Mouse (Mus musculus) kidney, postnatal 36 days (tissue): ENCODE measurements at regions not wholly inside any gene's neighbourhood (a gene's known extent, or its start where the extent isn't known, plus 50 kb on each side); places are given as distances from the start of the nearest gene placed in this dataset.
"Not testable (repeated sequence)": the region's sequence is repeated elsewhere in the genome, so short reads cannot be mapped to it uniquely, and the experiment has no call there.

ENCODE experiments used
- DNase-seq, 2 experiments: peaks; one replicate each; pipeline ENCODE4 v3.0.0; 2021 to 2022; ENCODE audit warnings: mixed read lengths in 2 of 2

- peak in 1 of 2 experiments; percentile 1 for DNase-seq
These were observed 1003.2 kb upstream of the 4930412O13Rik start for GRCm38 (mm10) chr2:8877855-8878254.

GRCm38 (mm10) chr2:8912417-8912816, 968.6 kb upstream of the 4930412O13Rik start:
- no peak for DNase-seq

GRCm38 (mm10) chr2:8924856-8925255, 956.2 kb upstream of the 4930412O13Rik start:
- no peak for DNase-seq

GRCm38 (mm10) chr2:8941574-8941973, 939.5 kb upstream of the 4930412O13Rik start:
- DNase-seq = no peak

- DNase-seq = no peak
These were observed 922.1 kb upstream of the 4930412O13Rik start for GRCm38 (mm10) chr2:8958938-8959337.

- DNase-seq = no peak
These were observed 915.9 kb upstream of the 4930412O13Rik start for GRCm38 (mm10) chr2:8964952-8965668.

GRCm38 (mm10) chr2:8975635-8976034, 905.4 kb upstream of the 4930412O13Rik start:
- DNase-seq = no peak

GRCm38 (mm10) chr2:9012326-9012725, 868.7 kb upstream of the 4930412O13Rik start:
- no peak for DNase-seq

- no peak for DNase-seq
These were observed 848.0 kb upstream of the 4930412O13Rik start for GRCm38 (mm10) chr2:9033079-9033478.

GRCm38 (mm10) chr2:9042355-9042754, 838.7 kb upstream of the 4930412O13Rik start:
- DNase-seq = not testable (repeated sequence)

- DNase-seq = no peak
These were observed 833.1 kb upstream of the 4930412O13Rik start for GRCm38 (mm10) chr2:9047980-9048379.

- no peak for DNase-seq
These were observed 807.2 kb upstream of the 4930412O13Rik start for GRCm38 (mm10) chr2:9073851-9074250.

- no peak for DNase-seq
These were observed 802.9 kb upstream of the 4930412O13Rik start for GRCm38 (mm10) chr2:9078158-9078557.

- no peak for DNase-seq
These were observed 799.3 kb upstream of the 4930412O13Rik start for GRCm38 (mm10) chr2:9081746-9082145.

GRCm38 (mm10) chr2:9095317-9095716, 785.7 kb upstream of the 4930412O13Rik start:
- DNase-seq = no peak

GRCm38 (mm10) chr2:9116697-9117096, 764.4 kb upstream of the 4930412O13Rik start:
- no peak for DNase-seq

- DNase-seq = no peak
These were observed 763.5 kb upstream of the 4930412O13Rik start for GRCm38 (mm10) chr2:9117523-9117922.

- DNase-seq = no peak
These were observed 744.1 kb upstream of the 4930412O13Rik start for GRCm38 (mm10) chr2:9136963-9137362.

GRCm38 (mm10) chr2:9141411-9141810, 739.6 kb upstream of the 4930412O13Rik start:
- no peak for DNase-seq

GRCm38 (mm10) chr2:9155604-9156003, 725.4 kb upstream of the 4930412O13Rik start:
- no peak for DNase-seq

- no peak for DNase-seq
These were observed 720.9 kb upstream of the 4930412O13Rik start for GRCm38 (mm10) chr2:9160181-9160580.

- DNase-seq = no peak
These were observed 717.1 kb upstream of the 4930412O13Rik start for GRCm38 (mm10) chr2:9163819-9164560.

- DNase-seq = no peak
These were observed 698.9 kb upstream of the 4930412O13Rik start for GRCm38 (mm10) chr2:9182127-9182526.

GRCm38 (mm10) chr2:9184243-9184642, 696.8 kb upstream of the 4930412O13Rik start:
- no peak for DNase-seq
